Mouse (Mus musculus) liver, postnatal 0 days (tissue): ENCODE measurements around the gene Orai1. TPM values are rescaled to one million over a fixed set of nuclear protein-coding genes. Genes with fewer than 3 reads are reported as not detected.

Experiments
- ATAC-seq: fragments of 200-750 bp; cut with Nextera tagmentation; 2 replicates; pipeline ENCODE4 v1.8.0; 2017; ENCODE audit warnings: mild to moderate bottlenecking, moderate library complexity
- DNase-seq: peaks from one replicate; pipeline ENCODE4 v3.0.0-alpha.2; 2016
- H3K27ac ChIP-seq: fragments of 300-500 bp; sonication (generic); 2 replicates; pipeline ENCODE4 v1.5.1; 2014; ENCODE audit warnings: antibody characterized with exemption, moderate library complexity, mild to moderate bottlenecking, low read depth
- H3K27me3 ChIP-seq: fragments of 300-500 bp; sonication (generic); 2 replicates; pipeline ENCODE4 v1.6.1; 2014; ENCODE audit warnings: low read length, control low read depth, mixed read lengths; ENCODE audit not compliant: insufficient read depth
- H3K36me3 ChIP-seq: fragments of 300-500 bp; sonication (generic); replicated peaks from 2 replicates; pipeline ENCODE4 v1.6.1; 2014; ENCODE audit warnings: mild to moderate bottlenecking, control low read depth, low read length, moderate library complexity, mixed read lengths; ENCODE audit not compliant: insufficient read depth
- H3K4me1 ChIP-seq: fragments of 300-500 bp; sonication (generic); 2 replicates; pipeline ENCODE4 v1.6.1; 2014; ENCODE audit warnings: antibody characterized with exemption, mild to moderate bottlenecking, control low read depth; ENCODE audit not compliant: insufficient read depth
- H3K4me2 ChIP-seq: fragments of 300-500 bp; sonication (generic); 2 replicates; pipeline ENCODE4 v1.6.1; 2014; ENCODE audit warnings: low read depth, mild to moderate bottlenecking, low read length, moderate library complexity, mixed read lengths
- H3K4me3 ChIP-seq: fragments of 300-500 bp; sonication (generic); 2 replicates; pipeline ENCODE4 v1.5.1; 2014; ENCODE audit warnings: low read depth, low read length
- H3K9ac ChIP-seq: fragments of 300-500 bp; sonication (generic); replicated peaks from 2 replicates; pipeline ENCODE4 v1.6.1; 2014; ENCODE audit warnings: mild to moderate bottlenecking, moderate library complexity
- H3K9me3 ChIP-seq: fragments of 300-500 bp; sonication (generic); 2 replicates; pipeline ENCODE4 v1.6.1; 2016; ENCODE audit warnings: mild to moderate bottlenecking, control low read depth, low read length, mixed read lengths
- CTCF ChIP-seq: sonication (generic); IDR thresholded peaks from 2 replicates; pipeline ENCODE4 v1.5.1; 2016; ENCODE audit warnings: antibody characterized with exemption, low read depth
- EP300 ChIP-seq: IDR thresholded peaks from 2 replicates; pipeline ENCODE4 v1.6.1; 2016; ENCODE audit warnings: antibody characterized with exemption, low read depth, mild to moderate bottlenecking
- WGBS: fragments of 180-500 bp; shearing (Covaris S2); extraction: QIAGEN DNeasy Blood & Tissue Kit; methylation state at CpG from one replicate; pipeline ENCODE4 v1.1.7; 2014; ENCODE audit not compliant: insufficient replicate concordance; 5-methylcytosine and 5-hydroxymethylcytosine counted together
- polyA plus RNA-seq: library from polyadenylated mRNA; unstranded; fragments of >200 nt; fragmentation: Nextera tagmentation; extraction: Ambion mirVana; gene quantifications from 2 replicates; pipeline ENCODE4 v1.2.1, GENCODE M21; 2015

Gene Orai1
- polyA plus RNA-seq, 1 experiment from 2014 or later: 12.4 TPM

DNA sequence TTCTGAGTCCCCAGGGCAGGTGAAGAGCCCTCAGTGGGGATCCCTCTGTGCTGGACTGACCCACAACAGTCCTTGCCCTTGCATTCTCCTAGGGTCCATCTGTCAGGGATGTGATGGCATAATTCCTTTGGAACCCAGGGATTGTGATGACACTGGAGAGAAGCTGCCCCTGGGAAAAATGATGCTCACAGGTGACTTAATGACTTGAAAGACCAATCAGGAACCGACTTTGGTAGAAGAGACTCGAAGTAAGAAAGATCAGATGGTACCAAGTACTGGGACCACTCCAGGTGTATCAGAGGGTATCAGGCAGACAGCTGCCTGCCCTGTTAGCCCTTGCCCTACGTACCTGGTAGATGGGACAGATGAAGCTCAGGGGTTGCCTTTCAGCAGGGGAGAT lies 32.0 kb downstream of the Orai1 start, which contains the start of gene Morn3:
TSS of gene Morn3 (minus strand) at position 101 of the 400 bp plus-strand sequence.
- no peak within 1 kb of the TSS for H3K9ac ChIP-seq
- ATAC-seq: no peak
- no peak for DNase-seq
- no peaks in the 10 kb centered on the region for H3K36me3 ChIP-seq
- no peaks in the 10 kb centered on the region for H3K27me3 ChIP-seq
- 87% methylated on average over 3 of the region's 3 CpGs for WGBS
- no peak within 1 kb of the TSS for H3K27ac ChIP-seq
- no peaks in the 10 kb centered on the region for H3K9me3 ChIP-seq
- H3K4me1 ChIP-seq: peaks cover 8% of the 10 kb centered on the region
- H3K4me3 ChIP-seq: no peak within 1 kb of the TSS
- TF ChIP-seq CTCF (no peak), EP300 (no peak)
- no peak within 1 kb of the TSS for H3K4me2 ChIP-seq

DNA sequence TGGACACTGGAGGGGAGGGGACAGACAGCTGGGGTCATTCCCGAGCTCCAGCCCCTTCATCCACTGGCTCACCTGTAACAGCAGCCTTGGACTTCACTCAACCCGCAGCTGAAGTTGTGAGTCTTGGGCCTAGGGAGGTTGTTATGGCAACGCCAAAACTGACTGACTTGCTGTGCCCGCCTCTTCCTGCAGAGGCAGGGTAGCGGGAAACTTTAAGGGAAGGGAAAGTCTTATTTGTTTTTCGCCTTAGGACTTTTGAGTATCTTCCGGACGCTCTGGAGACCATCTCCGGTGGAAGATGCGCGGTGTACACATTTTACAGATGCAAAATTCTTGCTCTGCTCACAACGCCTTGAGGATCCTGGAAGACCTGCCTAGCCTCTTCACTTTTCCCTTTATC lies 34.4 kb downstream of the Orai1 start:
- 0 out of 2 replicates have a peak overlapping the region, but pooled peaks have one; percentile 13 for H3K9ac ChIP-seq
- DNase-seq (no peak), ATAC-seq (no peak)
- H3K4me2 ChIP-seq: peak overlapping the region; percentile 54
- no peak for TF ChIP-seq EP300
- 0 out of 2 replicates have a peak, but pooled peaks have one; percentile 24 for TF ChIP-seq CTCF
- H3K4me3 ChIP-seq: no peak overlapping the region
- no peaks in the 10 kb centered on the region for H3K27me3 ChIP-seq
- H3K27ac ChIP-seq: no peak overlapping the region
- H3K4me1 ChIP-seq: peaks cover 8% of the 10 kb centered on the region
- H3K36me3 ChIP-seq: no peaks in the 10 kb centered on the region
- 5% methylated on average over 12 of the region's 12 CpGs for WGBS
- H3K9me3 ChIP-seq: no peaks in the 10 kb centered on the region

DNA sequence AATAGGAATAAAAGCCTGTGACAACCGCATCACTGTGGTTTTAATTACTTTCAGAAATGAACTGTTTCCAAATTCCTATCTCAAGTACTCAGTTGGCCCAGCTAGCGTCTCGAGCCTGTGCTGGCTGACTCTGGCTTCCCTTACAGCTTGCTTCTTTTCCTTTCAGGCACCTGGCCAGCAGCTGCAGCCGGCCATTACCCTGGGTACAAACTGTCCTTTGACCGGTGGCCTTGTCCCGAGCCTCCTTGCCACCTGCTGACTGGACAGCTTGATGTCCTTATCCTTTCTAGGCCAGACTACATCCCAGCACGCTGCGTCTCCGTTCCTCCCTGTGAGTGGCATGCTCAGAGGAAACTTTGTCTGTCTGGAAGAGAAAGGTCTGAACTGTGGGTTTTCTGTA lies 36.0 kb downstream of the Orai1 start:
- H3K9ac ChIP-seq: no peak overlapping the region
- ATAC-seq (no peak), DNase-seq (no peak)
- H3K4me3 ChIP-seq: no peak overlapping the region
- H3K27ac ChIP-seq: no peak overlapping the region
- peaks cover 8% of the 10 kb centered on the region for H3K4me1 ChIP-seq
- no peaks in the 10 kb centered on the region for H3K9me3 ChIP-seq
- no peaks in the 10 kb centered on the region for H3K36me3 ChIP-seq
- no peaks in the 10 kb centered on the region for H3K27me3 ChIP-seq
- no peak overlapping the region for H3K4me2 ChIP-seq
- WGBS: 80% methylated on average over 9 of the region's 9 CpGs
- TF ChIP-seq EP300: no peak
- TF ChIP-seq CTCF: no peak

DNA sequence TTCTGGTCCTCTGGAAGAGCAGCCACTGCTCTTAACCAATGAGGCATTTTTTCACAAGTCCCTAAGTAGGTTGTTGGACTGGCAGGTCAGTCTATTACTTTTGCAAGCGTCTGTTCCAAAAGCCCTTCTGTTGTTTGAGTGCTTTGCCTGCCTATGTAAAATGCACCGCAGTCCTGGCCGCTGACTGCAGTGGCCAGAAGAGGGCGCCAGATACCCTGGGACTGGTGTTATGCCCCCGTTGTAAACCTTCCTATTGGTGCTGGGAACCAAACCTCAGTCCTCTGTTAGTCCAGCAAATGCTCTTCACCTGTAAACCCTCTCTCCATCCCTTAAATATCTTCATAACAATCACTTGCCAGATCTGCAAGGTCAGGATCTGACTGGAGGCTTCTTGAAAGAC lies 36.9 kb downstream of the Orai1 start:
- Histone ChIP-seq H3K27ac (no peak overlapping the region), H3K36me3 (no peaks in the 10 kb centered on the region), H3K9me3 (no peaks in the 10 kb centered on the region), H3K4me2 (no peak overlapping the region), H3K4me1 (peaks cover 8% of the 10 kb centered on the region), H3K4me3 (no peak overlapping the region), H3K9ac (no peak overlapping the region), H3K27me3 (no peaks in the 10 kb centered on the region)
- ATAC-seq: no peak
- 87% methylated on average over 5 of the region's 5 CpGs for WGBS
- DNase-seq: no peak
- TF ChIP-seq CTCF (peak; percentile 33; the same call in 1 of the 2 replicates), EP300 (no peak)

DNA sequence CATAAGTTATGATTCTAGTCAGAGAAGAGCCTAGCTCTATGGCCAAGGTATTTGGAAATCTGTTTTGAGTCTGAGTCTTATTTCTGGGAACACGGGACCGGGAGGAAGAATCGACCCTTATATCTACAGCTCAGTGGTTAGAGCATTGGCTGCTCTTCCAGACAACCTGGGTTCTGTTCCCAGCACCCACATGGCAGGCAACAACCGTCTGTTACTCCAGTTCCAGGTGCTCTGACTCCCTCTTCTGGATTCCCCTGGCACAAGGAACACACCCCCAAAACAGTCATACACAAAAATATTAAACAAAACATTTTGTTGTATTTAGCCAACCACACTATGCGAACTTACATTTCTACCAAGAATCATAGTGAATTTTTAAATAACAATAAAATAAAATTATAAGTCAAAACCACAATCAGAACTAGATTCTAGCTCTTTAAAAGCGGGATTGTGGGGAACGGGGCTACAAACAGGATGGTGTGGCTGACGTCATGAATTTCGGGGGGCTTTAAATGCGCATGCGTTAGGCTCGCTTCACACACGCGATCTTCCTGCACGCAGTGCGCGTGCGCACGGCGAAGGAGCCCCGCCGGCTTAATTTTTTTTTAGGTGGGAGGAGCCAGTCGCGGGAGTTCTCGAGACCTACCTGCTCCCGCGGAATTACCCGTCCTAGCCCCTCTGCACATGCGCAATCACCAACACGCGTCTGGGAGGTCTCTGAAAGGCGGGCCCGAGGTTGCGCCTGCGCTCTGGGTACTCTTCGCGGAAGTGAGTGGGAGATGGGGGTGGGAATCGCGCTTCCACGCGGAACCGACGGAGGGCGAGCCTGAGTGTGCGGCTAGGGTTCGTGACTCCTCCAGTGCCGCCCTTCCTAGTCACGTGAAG lies 42.7 kb downstream of the Orai1 start:
- Histone ChIP-seq H3K4me1 (peaks cover 12% of the 10 kb centered on the region; the same call in 1 of the 2 replicates), H3K4me2 (peak overlapping the region; percentile 66), H3K9ac (peak overlapping the region; percentile 46), H3K27me3 (no peaks in the 10 kb centered on the region), H3K4me3 (peak overlapping the region; percentile 55), H3K9me3 (no peaks in the 10 kb centered on the region), H3K27ac (peak overlapping the region; percentile 58), H3K36me3 (no peaks in the 10 kb centered on the region)
- DNase-seq: peak; percentile 99
- TF ChIP-seq EP300: peak; percentile 27; the same call in 1 of the 2 replicates
- peak; percentile 64 for TF ChIP-seq CTCF
- ATAC-seq: peak; percentile 98
- 7% methylated on average over 48 of the region's 48 CpGs for WGBS

DNA sequence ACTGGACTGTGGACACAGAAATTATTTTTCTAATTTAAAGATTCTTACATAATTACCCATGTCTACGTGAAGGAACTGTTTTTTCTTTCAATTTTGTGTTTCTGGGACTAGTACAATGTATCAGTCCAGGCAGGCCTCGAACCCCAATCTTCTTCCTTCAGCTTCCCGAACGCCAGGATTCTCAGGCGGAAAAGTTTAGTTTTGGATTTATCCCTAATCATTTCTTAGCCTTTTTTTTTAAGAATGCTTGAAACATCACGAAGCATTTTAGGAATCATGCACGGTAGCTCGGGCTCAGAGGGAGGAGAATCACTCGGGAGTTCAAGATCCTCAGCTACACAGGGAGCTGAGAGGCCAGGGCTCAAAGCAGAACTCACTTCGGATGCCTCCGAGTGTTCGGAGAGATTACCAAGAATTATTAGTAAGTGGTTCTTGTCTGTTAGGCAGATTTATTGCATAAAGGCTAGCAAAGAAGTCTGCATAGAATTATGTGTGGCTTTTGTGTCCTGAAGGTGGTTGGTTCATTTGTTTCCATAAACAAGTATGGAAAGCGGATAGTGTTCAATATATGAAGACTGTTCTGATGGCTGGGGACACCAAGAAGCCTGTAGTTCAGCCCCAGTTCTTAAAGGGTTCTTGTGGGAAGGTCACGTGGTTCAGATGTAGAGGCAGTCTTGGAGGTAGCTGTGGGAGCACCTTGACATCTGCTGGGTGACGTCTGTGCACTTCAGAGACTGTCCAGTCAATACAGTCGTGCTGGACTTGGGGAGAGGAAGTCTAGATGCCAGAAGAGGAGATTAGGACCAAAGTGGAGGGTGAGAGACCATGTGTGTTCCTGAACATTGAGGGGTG lies 43.6 kb downstream of the Orai1 start:
- no peaks in the 10 kb centered on the region for H3K27me3 ChIP-seq
- DNase-seq: no peak
- H3K4me3 ChIP-seq: peak overlapping the region; percentile 55
- WGBS: 23% methylated on average over 16 of the region's 16 CpGs
- H3K4me2 ChIP-seq: peak overlapping the region; percentile 66
- no peaks in the 10 kb centered on the region for H3K9me3 ChIP-seq
- peaks cover 12% of the 10 kb centered on the region; the same call in 1 of the 2 replicates for H3K4me1 ChIP-seq
- ATAC-seq: no peak
- no peaks in the 10 kb centered on the region for H3K36me3 ChIP-seq
- TF ChIP-seq CTCF (no peak), EP300 (peak; percentile 42; the same call in 1 of the 2 replicates)
- H3K9ac ChIP-seq: peak overlapping the region; percentile 46
- peak overlapping the region; percentile 58 for H3K27ac ChIP-seq
